Mouse (Mus musculus) heart, postnatal 36 days (tissue): Measurements from ENCODE around the gene Map1lc3a. TPM values are rescaled to one million over a fixed set of nuclear protein-coding genes. Genes with fewer than 3 reads are reported as not detected.

ENCODE experiments used
- DNase-seq, 2 experiments: peaks; one replicate each; pipeline ENCODE4 v3.0.0; 2021 to 2022
- intact Hi-C: fragments of 180-260 bp; cut with DNase I; formaldehyde crosslinking; loops from one replicate; pipeline ENCODE4 v1.15.1; 2025
- total RNA-seq, 2 experiments: library from RNA; stranded (reverse); gene quantifications; 2 replicates each; pipeline ENCODE4 v1.2.3; 2021

Gene Map1lc3a
- total RNA-seq, 2 experiments from 2014 or later: 729 to 769 TPM

DNA sequence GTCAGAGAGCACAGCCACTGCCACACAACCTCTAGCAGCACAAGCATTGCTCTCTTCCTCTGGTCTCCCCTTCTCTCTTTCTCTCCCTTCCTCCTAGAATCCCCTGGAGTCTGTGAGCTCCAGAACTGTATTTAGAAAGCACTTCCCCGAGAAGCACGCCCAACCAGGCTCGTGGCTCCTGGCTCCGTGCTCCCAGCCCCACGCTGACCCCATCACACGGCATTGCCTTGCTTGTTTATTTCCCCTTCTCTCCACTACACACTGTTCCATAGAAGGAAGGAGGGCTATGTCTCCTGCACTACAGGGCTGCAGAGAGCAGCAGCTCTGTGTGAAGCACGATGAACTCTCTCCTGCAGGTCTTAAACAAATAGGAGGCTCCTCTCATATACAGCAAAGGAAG lies 8.6 kb downstream of the Map1lc3a start:
- intact Hi-C loops: no loop called here
- peak; percentile 29 to 41 for DNase-seq

GRCm38 (mm10) chr2:155285744-155286143 lies 9.6 kb downstream of the Map1lc3a start:
- no peak for DNase-seq
- intact Hi-C loops: no loop called here

DNA sequence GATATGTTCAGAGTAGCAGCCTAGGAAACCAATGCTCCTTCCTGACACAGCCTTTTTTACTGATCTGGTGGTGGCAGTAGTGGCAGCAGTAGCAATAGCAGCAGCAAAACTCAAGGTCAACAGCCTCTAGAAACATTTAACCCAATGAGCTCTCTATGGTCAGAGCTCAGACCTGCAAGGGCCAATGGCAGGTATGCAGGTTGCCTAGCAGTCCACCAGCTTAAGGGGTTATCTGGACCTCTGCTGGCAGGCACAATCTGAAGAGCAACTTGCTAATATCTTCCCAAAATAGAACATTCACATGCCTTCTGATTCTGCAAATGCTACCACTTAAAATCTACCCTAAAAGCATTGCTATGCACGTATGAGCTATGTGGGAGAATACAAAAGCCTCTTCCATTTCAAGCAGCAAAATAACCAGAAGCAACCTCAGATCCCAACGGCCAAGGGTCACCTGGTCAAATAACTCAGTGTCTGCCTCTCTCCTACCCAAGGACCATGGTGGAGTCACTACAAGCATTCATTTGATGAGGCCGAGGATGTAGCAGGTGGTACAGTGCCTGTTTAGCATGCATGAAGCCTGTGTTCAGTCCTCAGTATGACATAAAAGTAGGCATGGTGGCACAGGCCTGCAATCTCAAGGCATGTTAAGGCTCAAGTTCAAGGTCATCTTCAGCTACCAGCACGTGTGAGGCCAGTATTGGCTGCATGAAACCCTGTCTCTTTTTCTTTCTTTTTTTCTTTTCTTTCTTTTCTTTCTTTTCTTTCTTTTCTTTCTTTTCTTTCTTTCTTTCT lies 11.6 kb downstream of the Map1lc3a start:
- intact Hi-C loops: no loop called here
- no peak for DNase-seq

DNA sequence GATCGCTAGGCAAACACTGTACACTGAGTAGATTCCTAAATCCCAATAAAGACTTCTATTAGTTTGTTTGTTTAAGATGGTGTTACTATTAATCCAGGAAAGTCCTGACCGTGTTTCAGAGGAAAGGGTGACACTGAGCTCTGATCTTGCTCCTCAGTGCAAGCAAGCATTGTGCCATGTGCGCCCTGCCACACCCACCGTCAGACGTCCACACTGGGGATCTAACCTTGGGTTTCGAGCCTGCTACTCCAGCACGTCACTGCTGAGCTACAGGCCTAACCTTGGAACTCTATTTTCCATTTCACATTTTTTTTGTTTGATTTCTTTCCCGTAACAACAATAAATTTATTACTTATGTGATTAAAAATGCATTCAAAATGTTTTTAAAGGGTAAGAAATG lies 14.0 kb downstream of the Map1lc3a start:
- intact Hi-C loops: no loop called here
- DNase-seq: no peak

DNA sequence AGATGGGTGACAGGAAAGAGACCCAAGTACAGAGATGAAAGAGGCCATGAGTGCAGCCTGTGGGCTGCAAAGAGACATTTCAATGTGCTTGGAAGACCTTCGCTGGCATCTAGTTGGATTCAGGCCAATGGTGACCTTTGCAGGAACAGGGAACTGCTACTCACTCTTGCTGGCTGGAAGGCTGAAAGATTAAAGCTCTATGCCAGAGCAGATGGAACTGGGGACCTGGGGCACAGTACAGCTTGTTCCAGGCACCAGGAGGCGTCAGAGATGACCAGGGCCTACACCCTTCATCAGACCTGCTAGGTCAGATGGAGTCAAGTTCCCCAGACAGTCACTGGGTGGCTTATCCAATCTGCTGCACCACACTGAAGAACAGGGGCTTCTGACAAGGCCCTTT lies 17.3 kb downstream of the Map1lc3a start:
- intact Hi-C loops: no loop called here
- peak; percentile 13 to 30 for DNase-seq

DNA sequence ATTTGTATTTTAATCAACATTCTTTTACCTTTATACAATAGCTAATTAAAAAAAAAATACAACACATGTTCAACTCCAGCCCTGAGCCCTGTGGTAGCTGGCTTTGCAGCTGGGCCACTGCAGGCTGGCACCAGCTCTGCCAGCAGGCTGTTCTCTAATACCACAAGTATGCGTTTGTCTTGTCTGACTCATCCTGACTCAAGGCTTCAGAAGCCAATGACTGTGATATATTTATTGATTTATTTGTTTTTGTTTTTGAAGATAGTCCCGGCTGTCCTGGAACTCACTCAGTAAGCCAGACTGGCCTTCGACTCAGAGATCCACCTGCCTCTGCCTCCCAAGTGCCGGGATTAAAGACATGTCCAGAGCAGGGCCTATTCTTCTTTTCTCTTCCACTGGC lies 17.8 kb downstream of the Map1lc3a start:
- intact Hi-C loops: no loop called here
- no peak for DNase-seq

DNA sequence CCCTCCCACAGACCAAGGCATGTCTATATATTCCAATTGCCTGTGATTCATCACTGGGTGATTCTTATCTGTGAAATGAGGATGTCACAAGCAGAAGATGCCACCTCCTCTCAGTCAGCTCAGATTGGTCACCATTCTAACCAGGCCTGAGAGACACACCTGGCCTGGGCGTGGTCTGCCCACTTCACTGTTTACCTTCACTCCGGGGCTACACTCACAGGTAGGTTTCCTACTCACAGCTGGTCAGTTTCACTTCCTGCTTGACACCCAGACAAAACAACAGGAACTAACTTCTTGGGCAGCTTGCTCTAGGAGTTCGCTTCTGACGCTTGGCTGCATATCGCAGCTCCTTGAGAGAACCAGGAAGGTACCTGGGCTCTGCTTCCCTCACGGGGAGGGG lies 19.4 kb downstream of the Map1lc3a start:
- intact Hi-C loops: no loop called here
- no peak for DNase-seq

DNA sequence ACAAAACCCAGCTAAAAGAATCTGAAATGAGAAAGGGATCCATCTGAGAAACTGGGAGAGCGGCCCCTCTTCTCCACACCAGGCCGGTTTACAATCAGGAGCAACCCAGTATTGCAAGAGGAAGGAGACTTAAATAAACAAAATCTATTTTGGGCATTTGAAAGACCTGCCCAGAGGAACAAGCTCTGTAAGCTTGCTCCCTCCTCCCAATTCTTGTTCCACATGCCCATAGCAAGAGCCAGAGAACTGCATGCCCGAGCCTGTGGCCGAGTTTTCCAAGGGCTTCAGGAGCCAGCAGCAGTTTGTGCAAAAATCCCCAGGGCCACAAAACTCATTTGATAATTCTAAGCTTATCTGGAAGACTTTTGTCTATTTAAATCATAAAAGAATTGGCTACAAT lies 23.5 kb downstream of the Map1lc3a start:
- DNase-seq: peak in 1 of 2 experiments; percentile 30
- intact Hi-C loops: no loop called here

GRCm38 (mm10) chr2:155308936-155309592 lies 33.0 kb downstream of the Map1lc3a start:
- intact Hi-C loops: no loop called here
- no peak for DNase-seq

- intact Hi-C loops: no loop called here
- no peak for DNase-seq
Observed at GRCm38 (mm10) chr2:155313671-155314070, 37.6 kb downstream of the Map1lc3a start.

- intact Hi-C loops: no loop called here
- DNase-seq: no peak
Observed at GRCm38 (mm10) chr2:155318618-155319017, 42.5 kb downstream of the Map1lc3a start.

- intact Hi-C loops: no loop called here
- peak; percentile 26 to 38 for DNase-seq
Observed at GRCm38 (mm10) chr2:155320596-155320995, 44.5 kb downstream of the Map1lc3a start.

DNA sequence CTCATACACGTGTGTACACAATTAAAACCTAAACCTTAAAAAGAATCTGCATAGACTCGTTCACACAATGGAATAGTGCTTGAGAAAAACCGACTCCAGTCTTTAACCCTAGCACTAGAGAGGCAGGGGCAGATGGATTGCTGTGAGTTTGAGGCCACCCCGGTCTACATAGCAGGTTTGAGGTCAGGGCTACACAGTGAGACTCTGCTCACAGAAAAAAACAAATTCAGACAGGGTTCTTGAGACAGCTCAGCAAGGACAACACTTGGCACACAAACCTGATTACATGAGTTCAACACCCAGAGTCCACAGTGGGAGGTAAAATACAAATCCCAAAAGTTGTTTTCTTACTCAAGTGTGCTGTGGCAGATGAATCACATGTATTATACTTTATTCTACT lies 49.9 kb downstream of the Map1lc3a start:
- no peak for DNase-seq
- intact Hi-C loops: no loop called here

Other genes starting within 250 kb of the Map1lc3a start
- 10 to 100 TPM; 10.8 to 14.5 TPM for gene Ahcy, start 201.8 kb upstream of the Map1lc3a start, total RNA-seq
- 10 to 100 TPM; 27.5 to 28.5 TPM for gene Itch, start 142.8 kb upstream of the Map1lc3a start, total RNA-seq
- gene Dynlrb1, start 39.8 kb upstream of the Map1lc3a start, total RNA-seq: 100 to 1,000 TPM; 165 to 186 TPM
- gene Pigu, start 81.1 kb downstream of the Map1lc3a start, total RNA-seq: 10 to 100 TPM; 26.8 to 28.7 TPM
- 100 to 1,000 TPM; 468 to 507 TPM for gene Trp53inp2, start 104.8 kb downstream of the Map1lc3a start, total RNA-seq
- 10 to 100 TPM; 25.1 to 26.5 TPM for gene Ncoa6, start 197.6 kb downstream of the Map1lc3a start, total RNA-seq
- gene Acss2, start 241.7 kb downstream of the Map1lc3a start, total RNA-seq: 10 to 100 TPM; 36.3 to 41.6 TPM
- 1 to 10 TPM in 1 of 2 experiments, under 1 TPM in 1; 0.49 to 1.6 TPM for gene Ggt7, start 241.9 kb downstream of the Map1lc3a start, total RNA-seq